Mouse (Mus musculus): ENCODE results near the gene Samd15.

DNA sequence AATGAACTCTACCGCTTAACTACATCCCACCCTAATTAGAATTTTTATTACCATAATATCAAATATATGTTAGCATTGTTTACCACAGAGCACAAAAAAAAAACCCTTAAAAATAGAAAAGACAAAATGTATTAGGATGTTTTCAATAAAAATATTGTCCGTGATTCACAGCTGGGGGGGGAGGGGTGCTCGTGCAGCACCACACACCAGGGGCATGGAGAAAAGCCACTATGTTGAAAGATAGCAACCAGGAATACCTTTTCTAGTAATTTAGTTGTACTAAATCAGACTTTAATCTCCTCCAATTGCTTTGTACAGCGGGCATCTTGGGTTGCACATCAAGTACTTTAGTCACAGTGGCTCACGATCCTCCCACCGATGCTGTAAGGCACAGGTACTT, 731 bp upstream of the Samd15 start:
- no peak for TF ChIP-seq CTCF (IDR thresholded peaks at IDR 0.05)
- no peak for TF ChIP-seq EP300 (IDR thresholded peaks at IDR 0.05)

Data from lung, postnatal 0 days (tissue).